Mouse (Mus musculus): ENCODE measurements around the gene Ptpn3.

GRCm38 (mm10) chr4:57311750-57312149 lies 10.1 kb upstream of the Ptpn3 start:
- TF ChIP-seq CTCF (IDR thresholded peaks at IDR 0.05; ENCODE audit: extremely low read depth, insufficient read depth, low read length), result no peak
- no peak for TF ChIP-seq POLR2A (IDR thresholded peaks at IDR 0.05; ENCODE audit: extremely low read depth, insufficient read depth, low read length)
